Mouse (Mus musculus): ENCODE measurements around the gene Smarcc2. TPM values are rescaled to one million over a fixed set of nuclear protein-coding genes. Genes with fewer than 3 reads are reported as not detected.

Gene Smarcc2
- total and polyA plus RNA-seq, 3 experiments = 49.1 to 77.6 (median 75.5) TPM

- no peak for TF ChIP-seq EP300 (IDR thresholded peaks at IDR 0.05; ENCODE audit: insufficient read depth, low read depth, low read length)
- TF ChIP-seq CTCF (IDR thresholded peaks at IDR 0.05) = no peak
- TF ChIP-seq POLR2A (IDR thresholded peaks at IDR 0.05; ENCODE audit: insufficient read depth, low read depth, low read length) = no peak
- peaks cover 8% of the 10 kb centered on the region for H3K4me1 ChIP-seq (ENCODE audit: control insufficient read depth, insufficient read depth, low read length)
- no peak overlapping the region for H3K9ac ChIP-seq (ENCODE audit: low read depth, low read length)
- no peaks in the 10 kb centered on the region for H3K27me3 ChIP-seq (ENCODE audit: control insufficient read depth, insufficient read depth, low read length)
- no peaks in the 10 kb centered on the region; the same call in 1 of the 2 replicates for H3K36me3 ChIP-seq (ENCODE audit: control insufficient read depth, insufficient read depth, low read length)
- DNase-seq = no peak
- intact Hi-C loops (cut with DNase I) = no loop called here
- H3K27ac ChIP-seq = no peak overlapping the region
- no peak overlapping the region for H3K4me3 ChIP-seq
- H3K79me2 ChIP-seq (replicated peaks; ENCODE audit: control insufficient read depth, insufficient read depth, low read length) = no peaks in the 10 kb centered on the region
- 71% methylated on average over 8 of the region's 8 CpGs for WGBS
These were observed 22.7 kb upstream of the Smarcc2 start for GRCm38 (mm10) chr10:128436376-128436775.

GRCm38 (mm10) chr10:128438675-128439279 is 20.3 kb upstream of the Smarcc2 start:
- Histone ChIP-seq H3K9ac (ENCODE audit: low read depth, low read length) (no peak overlapping the region), H3K4me3 (no peak overlapping the region), H3K79me2 (replicated peaks; ENCODE audit: control insufficient read depth, insufficient read depth, low read length) (no peaks in the 10 kb centered on the region), H3K27ac (peak overlapping the region; percentile 40), H3K4me1 (ENCODE audit: control insufficient read depth, insufficient read depth, low read length) (peaks cover 8% of the 10 kb centered on the region), H3K27me3 (ENCODE audit: control insufficient read depth, insufficient read depth, low read length) (no peaks in the 10 kb centered on the region), H3K36me3 (ENCODE audit: control insufficient read depth, insufficient read depth, low read length) (no peaks in the 10 kb centered on the region; the same call in 1 of the 2 replicates)
- DNase-seq = peak; percentile 35 to 46
- intact Hi-C loops (cut with DNase I) = no loop called here
- 47% methylated on average over 10 of the region's 10 CpGs for WGBS
- TF ChIP-seq EP300 (IDR thresholded peaks at IDR 0.05; ENCODE audit: insufficient read depth, low read depth, low read length) (no peak), POLR2A (IDR thresholded peaks at IDR 0.05; ENCODE audit: insufficient read depth, low read depth, low read length) (no peak), CTCF (IDR thresholded peaks at IDR 0.05) (no peak)

- TF ChIP-seq EP300 (IDR thresholded peaks at IDR 0.05; ENCODE audit: insufficient read depth, low read depth, low read length) (0 out of 2 replicates have a peak, but pooled peaks have one; percentile 38), POLR2A (IDR thresholded peaks at IDR 0.05; ENCODE audit: insufficient read depth, low read depth, low read length) (no peak), CTCF (IDR thresholded peaks at IDR 0.05) (peak; percentile 71)
- Histone ChIP-seq H3K4me3 (no peak overlapping the region), H3K9ac (ENCODE audit: low read depth, low read length) (no peak overlapping the region), H3K36me3 (ENCODE audit: control insufficient read depth, insufficient read depth, low read length) (no peaks in the 10 kb centered on the region; the same call in 1 of the 2 replicates), H3K27me3 (ENCODE audit: control insufficient read depth, insufficient read depth, low read length) (no peaks in the 10 kb centered on the region), H3K27ac (no peak overlapping the region), H3K4me1 (ENCODE audit: control insufficient read depth, insufficient read depth, low read length) (peaks cover 6% of the 10 kb centered on the region), H3K79me2 (replicated peaks; ENCODE audit: control insufficient read depth, insufficient read depth, low read length) (no peaks in the 10 kb centered on the region)
- intact Hi-C loops (cut with DNase I) = no loop called here
- DNase-seq = no peak
- WGBS = 40% methylated on average over 10 of the region's 10 CpGs
These were observed 18.6 kb upstream of the Smarcc2 start for GRCm38 (mm10) chr10:128440407-128440806.

GRCm38 (mm10) chr10:128441324-128442119 is 17.5 kb upstream of the Smarcc2 start:
- H3K4me3 ChIP-seq = no peak overlapping the region
- H3K79me2 ChIP-seq (replicated peaks; ENCODE audit: control insufficient read depth, insufficient read depth, low read length) = no peaks in the 10 kb centered on the region
- H3K36me3 ChIP-seq (ENCODE audit: control insufficient read depth, insufficient read depth, low read length) = no peaks in the 10 kb centered on the region
- no peak overlapping the region for H3K9ac ChIP-seq (ENCODE audit: low read depth, low read length)
- H3K27me3 ChIP-seq (ENCODE audit: control insufficient read depth, insufficient read depth, low read length) = no peaks in the 10 kb centered on the region
- peaks cover 3% of the 10 kb centered on the region for H3K4me1 ChIP-seq (ENCODE audit: control insufficient read depth, insufficient read depth, low read length)
- WGBS = 88% methylated on average over 10 of the region's 10 CpGs
- no peak overlapping the region for H3K27ac ChIP-seq
- TF ChIP-seq CTCF (IDR thresholded peaks at IDR 0.05) = no peak
- TF ChIP-seq POLR2A (IDR thresholded peaks at IDR 0.05; ENCODE audit: insufficient read depth, low read depth, low read length) = no peak
- TF ChIP-seq EP300 (IDR thresholded peaks at IDR 0.05; ENCODE audit: insufficient read depth, low read depth, low read length) = no peak
- no peak for DNase-seq
- intact Hi-C loops (cut with DNase I) = no loop called here

- Histone ChIP-seq H3K36me3 (ENCODE audit: control insufficient read depth, insufficient read depth, low read length) (no peaks in the 10 kb centered on the region), H3K9ac (ENCODE audit: low read depth, low read length) (no peak overlapping the region), H3K27ac (no peak overlapping the region), H3K4me3 (no peak overlapping the region), H3K27me3 (ENCODE audit: control insufficient read depth, insufficient read depth, low read length) (no peaks in the 10 kb centered on the region), H3K4me1 (ENCODE audit: control insufficient read depth, insufficient read depth, low read length) (peaks cover 3% of the 10 kb centered on the region), H3K79me2 (replicated peaks; ENCODE audit: control insufficient read depth, insufficient read depth, low read length) (no peaks in the 10 kb centered on the region)
- no peak for DNase-seq
- TF ChIP-seq CTCF (IDR thresholded peaks at IDR 0.05) (no peak), EP300 (IDR thresholded peaks at IDR 0.05; ENCODE audit: insufficient read depth, low read depth, low read length) (no peak), POLR2A (IDR thresholded peaks at IDR 0.05; ENCODE audit: insufficient read depth, low read depth, low read length) (no peak)
- WGBS = 68% methylated on average over 1 of the region's 1 CpGs
- intact Hi-C loops (cut with DNase I) = no loop called here
These were observed 16.3 kb upstream of the Smarcc2 start for GRCm38 (mm10) chr10:128442718-128443117.

GRCm38 (mm10) chr10:128444354-128444753 is 14.7 kb upstream of the Smarcc2 start:
- no peak for DNase-seq
- 49% methylated on average over 6 of the region's 6 CpGs for WGBS
- TF ChIP-seq CTCF (IDR thresholded peaks at IDR 0.05) (no peak), EP300 (IDR thresholded peaks at IDR 0.05; ENCODE audit: insufficient read depth, low read depth, low read length) (no peak), POLR2A (IDR thresholded peaks at IDR 0.05; ENCODE audit: insufficient read depth, low read depth, low read length) (no peak)
- Histone ChIP-seq H3K36me3 (ENCODE audit: control insufficient read depth, insufficient read depth, low read length) (no peaks in the 10 kb centered on the region), H3K27me3 (ENCODE audit: control insufficient read depth, insufficient read depth, low read length) (no peaks in the 10 kb centered on the region), H3K27ac (no peak overlapping the region), H3K9ac (ENCODE audit: low read depth, low read length) (no peak overlapping the region), H3K4me1 (ENCODE audit: control insufficient read depth, insufficient read depth, low read length) (peaks cover 2% of the 10 kb centered on the region), H3K79me2 (replicated peaks; ENCODE audit: control insufficient read depth, insufficient read depth, low read length) (no peaks in the 10 kb centered on the region), H3K4me3 (no peak overlapping the region)
- intact Hi-C loops (cut with DNase I) = no loop called here
